Comparison of ENCODE assay signal across 7 mouse cellular contexts in genomic region chr1:36920726-36921125, GRCm38 (mm10). TPM values are rescaled to one million over a fixed set of nuclear protein-coding genes. Genes with fewer than 3 reads are reported as not detected.
DNase-seq lines count a peak whose midpoint lies in the region; ATAC-seq and TF ChIP-seq lines count a peak whose summit lies in the region.

No protein-coding gene starts in this region.

- no peak for DNase-seq in midbrain, postnatal 0 days (ENCODE audit: low spot score)
- DNase-seq in heart, adult 18-20 months: peak; percentile 80 to 84
- no peak for DNase-seq in cerebellum, adult 8-10 months
- DNase-seq in layer of hippocampus, adult 8-10 months (ENCODE audit: low spot score in 2 of 2): no peak

- H3K4me2 ChIP-seq in midbrain, embryonic 16.5 days (ENCODE audit: low read length): no peak overlapping the region
- no peak overlapping the region for H3K4me2 ChIP-seq in midbrain, postnatal 0 days (ENCODE audit: low read depth, low read length, poor library complexity, severe bottlenecking)
- no peak overlapping the region for H3K4me2 ChIP-seq in intestine, embryonic 16.5 days (ENCODE audit: low read depth, low read length)
- H3K4me2 ChIP-seq in stomach, embryonic 14.5 days (replicated peaks; ENCODE audit: low read depth, low read length): no peak overlapping the region

- peaks cover 29% of the 10 kb centered on the region for H3K4me1 ChIP-seq in midbrain, embryonic 16.5 days (ENCODE audit: control insufficient read depth, insufficient read depth, low read length)
- peaks cover 17% of the 10 kb centered on the region; the same call in 1 of the 2 replicates for H3K4me1 ChIP-seq in midbrain, postnatal 0 days (ENCODE audit: insufficient read depth, low read length)
- H3K4me1 ChIP-seq in intestine, embryonic 16.5 days (ENCODE audit: control insufficient read depth, insufficient read depth, low read length): peaks cover 62% of the 10 kb centered on the region
- peaks cover 40% of the 10 kb centered on the region for H3K4me1 ChIP-seq in stomach, embryonic 14.5 days (ENCODE audit: control insufficient read depth, insufficient read depth, low read length)

- ATAC-seq in midbrain, embryonic 16.5 days: no peak
- no peak for ATAC-seq in midbrain, postnatal 0 days (ENCODE audit: low FRiP score)
- peak; percentile 15 for ATAC-seq in intestine, embryonic 16.5 days
- no peak for ATAC-seq in stomach, embryonic 14.5 days (ENCODE audit: insufficient number of reproducible peaks, insufficient read depth, low FRiP score, low read depth)

- H3K4me3 ChIP-seq in midbrain, embryonic 16.5 days (ENCODE audit: low read depth, low read length): no peak overlapping the region
- H3K4me3 ChIP-seq in midbrain, postnatal 0 days (ENCODE audit: low read depth, low read length): no peak overlapping the region
- no peak overlapping the region for H3K4me3 ChIP-seq in intestine, embryonic 16.5 days (ENCODE audit: low read length)
- no peak overlapping the region for H3K4me3 ChIP-seq in stomach, embryonic 14.5 days (ENCODE audit: low read depth, low read length)

- no peak overlapping the region for H3K9ac ChIP-seq in midbrain, embryonic 16.5 days (ENCODE audit: low read depth, low read length)
- no peak overlapping the region for H3K9ac ChIP-seq in midbrain, postnatal 0 days (replicated peaks; ENCODE audit: low read length, poor library complexity, severe bottlenecking)
- H3K9ac ChIP-seq in intestine, embryonic 16.5 days (ENCODE audit: low read depth, low read length): no peak overlapping the region
- no peak overlapping the region for H3K9ac ChIP-seq in stomach, embryonic 14.5 days (replicated peaks; ENCODE audit: low read depth, low read length)

- no peaks in the 10 kb centered on the region for H3K9me3 ChIP-seq in midbrain, embryonic 16.5 days (replicated peaks; ENCODE audit: control insufficient read depth, low read length, poor library complexity, severe bottlenecking)
- no peaks in the 10 kb centered on the region for H3K9me3 ChIP-seq in midbrain, postnatal 0 days (ENCODE audit: low read length)
- no peaks in the 10 kb centered on the region for H3K9me3 ChIP-seq in intestine, embryonic 16.5 days (ENCODE audit: control insufficient read depth, low read length)
- no peaks in the 10 kb centered on the region for H3K9me3 ChIP-seq in stomach, embryonic 14.5 days (ENCODE audit: control insufficient read depth, low read depth, low read length)

- no peaks in the 10 kb centered on the region for H3K36me3 ChIP-seq in midbrain, embryonic 16.5 days (ENCODE audit: control insufficient read depth, insufficient read depth, low read length)
- H3K36me3 ChIP-seq in midbrain, postnatal 0 days (ENCODE audit: insufficient read depth, low read length): no peaks in the 10 kb centered on the region
- H3K36me3 ChIP-seq in intestine, embryonic 16.5 days (ENCODE audit: control insufficient read depth, insufficient read depth, low read length): no peaks in the 10 kb centered on the region
- no peaks in the 10 kb centered on the region for H3K36me3 ChIP-seq in stomach, embryonic 14.5 days (ENCODE audit: control insufficient read depth, insufficient read depth, low read length)

- H3K27ac ChIP-seq in midbrain, embryonic 16.5 days (ENCODE audit: low read length): peak overlapping the region; percentile 5; the same call in 1 of the 2 replicates
- no peak overlapping the region for H3K27ac ChIP-seq in midbrain, postnatal 0 days (ENCODE audit: low read depth, low read length)
- H3K27ac ChIP-seq in intestine, embryonic 16.5 days (ENCODE audit: low read length): peak overlapping the region; percentile 89
- H3K27ac ChIP-seq in stomach, embryonic 14.5 days (ENCODE audit: low read length): peak overlapping the region; percentile 55; the same call in 1 of the 2 replicates

- H3K27me3 ChIP-seq in midbrain, embryonic 16.5 days (ENCODE audit: control insufficient read depth, insufficient read depth, low read depth, low read length): no peaks in the 10 kb centered on the region
- H3K27me3 ChIP-seq in midbrain, postnatal 0 days (ENCODE audit: insufficient read depth, low read length): no peaks in the 10 kb centered on the region
- no peaks in the 10 kb centered on the region for H3K27me3 ChIP-seq in intestine, embryonic 16.5 days (replicated peaks; ENCODE audit: control insufficient read depth, insufficient read depth, low read length)
- no peaks in the 10 kb centered on the region for H3K27me3 ChIP-seq in stomach, embryonic 14.5 days (ENCODE audit: control insufficient read depth, insufficient read depth, low read length)

- 78% methylated on average over 4 of the region's 4 CpGs for WGBS in midbrain, embryonic 16.5 days
- 71% methylated on average over 4 of the region's 4 CpGs for WGBS in midbrain, postnatal 0 days
- 40% methylated on average over 4 of the region's 4 CpGs for WGBS in intestine, embryonic 16.5 days
- 47% methylated on average over 4 of the region's 4 CpGs for WGBS in stomach, embryonic 14.5 days

- no peak for TF ChIP-seq CTCF in midbrain, postnatal 0 days (IDR thresholded peaks at IDR 0.05)

RNA-seq across cellular contexts. Expression of gene Tmem131, which starts 22.7 kb away (rescaled TPM):
- polyA plus RNA-seq in midbrain, embryonic 16.5 days (2015; fragmentation: Nextera tagmentation; extraction: Ambion mirVana): 13.8 and 14.0 TPM in 2 replicates
- 25.8 and 36.8 TPM in 2 replicates for total RNA-seq in midbrain, postnatal 0 days (2014; rRNA removed)
- polyA plus RNA-seq in midbrain, postnatal 0 days (2015; fragmentation: Nextera tagmentation; extraction: Ambion mirVana): 8.6 and 11.1 TPM in 2 replicates
- total RNA-seq in heart, adult 18-20 months (2021): 10 to 100 TPM; 24.2 to 29.6 TPM
- polyA plus RNA-seq in intestine, embryonic 16.5 days (2015; fragmentation: Nextera tagmentation; extraction: Ambion mirVana): 9.3 and 11.3 TPM in 2 replicates
- polyA plus RNA-seq in stomach, embryonic 14.5 days (2014; fragmentation: Nextera tagmentation; extraction: Ambion mirVana): 28.2 and 31.3 TPM in 2 replicates
- 10 to 100 TPM; 52.5 to 65.2 (median 58.2) TPM for total RNA-seq in layer of hippocampus, adult 8-10 months (2022)

Comparison
In these comparisons a context has a peak if more than half of its experiments do, and no peak if none do; other contexts are left out.
1. DNase-seq: peak in heart, adult 18-20 months (2 of 2); none in midbrain, postnatal 0 days (single experiment), cerebellum, adult 8-10 months (single experiment) and layer of hippocampus, adult 8-10 months (0 of 2).